Mouse (Mus musculus): ENCODE data around the gene Hoxb9. TPM values are rescaled to one million over a fixed set of nuclear protein-coding genes. Genes with fewer than 3 reads are reported as not detected.

The Hoxb9 gene
- polyA plus RNA-seq, 1 experiment, result not detected

DNA sequence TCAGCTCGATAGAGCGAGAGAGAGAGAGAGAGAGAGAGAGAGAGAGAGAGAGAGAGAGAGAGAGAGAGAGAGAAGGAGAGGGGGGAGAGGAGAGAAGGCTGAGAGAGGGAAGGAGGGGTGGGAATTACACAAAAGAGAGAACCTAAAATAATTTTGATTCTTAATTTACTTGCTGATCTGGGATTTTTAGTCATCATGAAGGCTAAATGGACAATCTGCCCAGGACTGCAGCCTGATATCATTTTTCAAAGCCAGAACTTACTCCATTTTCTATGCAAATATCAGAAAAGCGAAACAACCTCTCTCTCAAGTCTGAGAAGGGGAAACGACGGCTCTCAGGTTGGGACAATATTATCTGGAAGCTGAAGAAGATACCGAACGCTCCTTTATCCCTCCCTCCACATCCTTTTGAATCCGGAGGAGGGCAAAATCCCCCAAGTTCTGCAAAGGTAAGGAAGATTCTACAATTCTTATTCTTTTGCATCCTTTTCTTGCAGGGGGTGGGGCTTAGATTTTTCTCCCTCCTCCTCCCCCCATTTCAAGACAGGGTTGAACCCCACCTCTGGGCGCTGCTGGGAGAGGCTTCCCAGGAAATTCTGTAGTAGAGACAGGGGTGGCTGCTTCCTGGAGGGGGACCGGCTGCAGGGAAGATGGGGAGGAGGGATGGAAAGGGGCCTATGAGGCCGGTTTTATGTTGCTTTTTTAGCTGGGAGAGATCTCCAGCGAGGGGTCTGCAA lies 21.5 kb downstream of the Hoxb9 start:
- H3K79me2 ChIP-seq (ENCODE audit: control insufficient read depth, insufficient read depth), result no peaks in the 10 kb centered on the region
- H3K27me3 ChIP-seq (ENCODE audit: control insufficient read depth, insufficient read depth, insufficient read length), result peaks cover 88% of the 10 kb centered on the region
- TF ChIP-seq CTCF (IDR thresholded peaks at IDR 0.05; ENCODE audit: control insufficient read depth, insufficient read depth, insufficient read length) (no peak), USF1 (IDR thresholded peaks at IDR 0.05; ENCODE audit: low read depth) (no peak), MYOD1 (IDR thresholded peaks at IDR 0.05; ENCODE audit: control insufficient read depth, insufficient read length, low read depth) (no peak), MAX (IDR thresholded peaks at IDR 0.05) (no peak), CEBPB (IDR thresholded peaks at IDR 0.05; ENCODE audit: low read depth) (no peak), FOSL1 (IDR thresholded peaks at IDR 0.05; ENCODE audit: insufficient read depth, low read length, poor library complexity, severe bottlenecking) (no peak), MYOG (IDR thresholded peaks at IDR 0.05; ENCODE audit: control insufficient read depth, extremely low read depth, insufficient read length) (no peak)
- no peak overlapping the region for H3K4me3 ChIP-seq (ENCODE audit: insufficient read depth, poor library complexity, severe bottlenecking)
- peak overlapping the region; percentile 52 for H3ac ChIP-seq (ENCODE audit: control insufficient read depth, insufficient read length, low read depth)
- no peaks in the 10 kb centered on the region for H3K36me3 ChIP-seq (ENCODE audit: control insufficient read depth, insufficient read depth)
- no peaks in the 10 kb centered on the region for H3K79me3 ChIP-seq (ENCODE audit: low read depth)

- no peaks in the 10 kb centered on the region for H3K36me3 ChIP-seq (ENCODE audit: control insufficient read depth, insufficient read depth)
- H3K79me3 ChIP-seq (ENCODE audit: low read depth), result no peaks in the 10 kb centered on the region
- TF ChIP-seq MYOG (IDR thresholded peaks at IDR 0.05; ENCODE audit: control insufficient read depth, extremely low read depth, insufficient read length), result no peak
- TF ChIP-seq CTCF (IDR thresholded peaks at IDR 0.05; ENCODE audit: control insufficient read depth, insufficient read depth, insufficient read length), result no peak
- no peak for TF ChIP-seq FOSL1 (IDR thresholded peaks at IDR 0.05; ENCODE audit: insufficient read depth, low read length, poor library complexity, severe bottlenecking)
- TF ChIP-seq MYOD1 (IDR thresholded peaks at IDR 0.05; ENCODE audit: control insufficient read depth, insufficient read length, low read depth), result no peak
- no peak for TF ChIP-seq USF1 (IDR thresholded peaks at IDR 0.05; ENCODE audit: low read depth)
- no peak for TF ChIP-seq MAX (IDR thresholded peaks at IDR 0.05)
- TF ChIP-seq CEBPB (IDR thresholded peaks at IDR 0.05; ENCODE audit: low read depth), result no peak
- no peaks in the 10 kb centered on the region for H3K79me2 ChIP-seq (ENCODE audit: control insufficient read depth, insufficient read depth)
- no peak overlapping the region for H3K4me3 ChIP-seq (ENCODE audit: insufficient read depth, poor library complexity, severe bottlenecking)
- H3ac ChIP-seq (ENCODE audit: control insufficient read depth, insufficient read length, low read depth), result peak overlapping the region; percentile 52
- peaks cover 87% of the 10 kb centered on the region for H3K27me3 ChIP-seq (ENCODE audit: control insufficient read depth, insufficient read depth, insufficient read length)
These were observed 22.2 kb downstream of the Hoxb9 start for GRCm38 (mm10) chr11:96293302-96293921.

- Histone ChIP-seq H3K79me2 (ENCODE audit: control insufficient read depth, insufficient read depth) (no peaks in the 10 kb centered on the region), H3K27me3 (ENCODE audit: control insufficient read depth, insufficient read depth, insufficient read length) (peaks cover 87% of the 10 kb centered on the region), H3ac (ENCODE audit: control insufficient read depth, insufficient read length, low read depth) (no peak overlapping the region), H3K36me3 (ENCODE audit: control insufficient read depth, insufficient read depth) (no peaks in the 10 kb centered on the region), H3K79me3 (ENCODE audit: low read depth) (no peaks in the 10 kb centered on the region), H3K4me3 (ENCODE audit: insufficient read depth, poor library complexity, severe bottlenecking) (no peak overlapping the region)
- TF ChIP-seq CTCF (IDR thresholded peaks at IDR 0.05; ENCODE audit: control insufficient read depth, insufficient read depth, insufficient read length) (peak; percentile 70), MYOG (IDR thresholded peaks at IDR 0.05; ENCODE audit: control insufficient read depth, extremely low read depth, insufficient read length) (no peak)
These were observed 23.2 kb downstream of the Hoxb9 start for GRCm38 (mm10) chr11:96294245-96295091.

DNA sequence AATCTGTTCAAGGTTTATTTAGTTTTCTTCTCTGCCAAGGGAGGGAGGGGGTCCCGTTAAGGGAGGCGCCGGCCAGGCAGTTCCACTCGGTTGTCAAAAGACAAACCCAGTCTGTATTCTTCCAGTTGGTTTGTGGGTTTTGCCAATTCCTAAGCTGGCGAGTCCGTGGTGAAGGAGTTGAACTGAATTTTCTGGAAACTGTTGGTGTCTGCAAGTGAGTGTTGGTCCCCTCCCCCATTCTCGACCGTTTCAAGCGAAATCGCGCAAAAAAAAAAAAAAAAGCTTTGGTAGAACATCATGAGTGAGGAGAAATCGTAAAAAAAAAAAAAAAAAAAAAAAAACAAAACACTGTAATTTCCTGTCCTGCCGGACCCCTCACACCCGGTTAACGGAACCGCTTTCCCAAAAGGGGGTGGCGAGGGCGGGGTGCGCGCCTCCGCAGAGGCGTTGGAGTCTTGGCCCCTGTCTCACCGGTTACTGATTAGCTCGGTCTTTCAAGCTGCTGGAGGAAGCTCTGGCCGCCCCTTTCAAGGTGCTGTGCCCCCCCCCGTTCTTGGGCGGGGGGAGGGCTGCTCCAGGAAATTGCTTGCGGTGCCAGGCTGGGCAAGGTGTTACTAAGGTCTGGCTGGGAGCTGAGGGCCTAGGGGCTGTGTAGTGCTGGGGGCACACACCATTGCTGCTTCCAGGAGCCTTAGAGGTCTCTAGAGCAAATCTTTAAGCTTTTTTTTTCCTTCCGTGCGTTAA lies 24.0 kb downstream of the Hoxb9 start:
- Histone ChIP-seq H3ac (ENCODE audit: control insufficient read depth, insufficient read length, low read depth) (peak overlapping the region; percentile 37), H3K79me3 (ENCODE audit: low read depth) (no peaks in the 10 kb centered on the region), H3K36me3 (ENCODE audit: control insufficient read depth, insufficient read depth) (no peaks in the 10 kb centered on the region), H3K27me3 (ENCODE audit: control insufficient read depth, insufficient read depth, insufficient read length) (peaks cover 90% of the 10 kb centered on the region), H3K79me2 (ENCODE audit: control insufficient read depth, insufficient read depth) (no peaks in the 10 kb centered on the region), H3K4me3 (ENCODE audit: insufficient read depth, poor library complexity, severe bottlenecking) (no peak overlapping the region)
- no peak for TF ChIP-seq MYOG (IDR thresholded peaks at IDR 0.05; ENCODE audit: control insufficient read depth, extremely low read depth, insufficient read length)
- no peak for TF ChIP-seq MYOD1 (IDR thresholded peaks at IDR 0.05; ENCODE audit: control insufficient read depth, insufficient read length, low read depth)
- TF ChIP-seq FOSL1 (IDR thresholded peaks at IDR 0.05; ENCODE audit: insufficient read depth, low read length, poor library complexity, severe bottlenecking), result no peak
- no peak for TF ChIP-seq CTCF (IDR thresholded peaks at IDR 0.05; ENCODE audit: control insufficient read depth, insufficient read depth, insufficient read length)
- no peak for TF ChIP-seq USF1 (IDR thresholded peaks at IDR 0.05; ENCODE audit: low read depth)
- TF ChIP-seq MAX (IDR thresholded peaks at IDR 0.05), result no peak
- TF ChIP-seq CEBPB (IDR thresholded peaks at IDR 0.05; ENCODE audit: low read depth), result no peak

- H3K27me3 ChIP-seq (ENCODE audit: control insufficient read depth, insufficient read depth, insufficient read length), result peaks cover 92% of the 10 kb centered on the region
- H3K4me3 ChIP-seq (ENCODE audit: insufficient read depth, poor library complexity, severe bottlenecking), result no peak overlapping the region
- H3K79me3 ChIP-seq (ENCODE audit: low read depth), result no peaks in the 10 kb centered on the region
- H3ac ChIP-seq (ENCODE audit: control insufficient read depth, insufficient read length, low read depth), result no peak overlapping the region
- no peaks in the 10 kb centered on the region for H3K79me2 ChIP-seq (ENCODE audit: control insufficient read depth, insufficient read depth)
- H3K36me3 ChIP-seq (ENCODE audit: control insufficient read depth, insufficient read depth), result no peaks in the 10 kb centered on the region
- no peak for TF ChIP-seq CTCF (IDR thresholded peaks at IDR 0.05; ENCODE audit: control insufficient read depth, insufficient read depth, insufficient read length)
- TF ChIP-seq MYOG (IDR thresholded peaks at IDR 0.05; ENCODE audit: control insufficient read depth, extremely low read depth, insufficient read length), result no peak
- TF ChIP-seq MAX (IDR thresholded peaks at IDR 0.05), result no peak
- TF ChIP-seq FOSL1 (IDR thresholded peaks at IDR 0.05; ENCODE audit: insufficient read depth, low read length, poor library complexity, severe bottlenecking), result no peak
- TF ChIP-seq CEBPB (IDR thresholded peaks at IDR 0.05; ENCODE audit: low read depth), result no peak
- TF ChIP-seq USF1 (IDR thresholded peaks at IDR 0.05; ENCODE audit: low read depth), result no peak
- no peak for TF ChIP-seq MYOD1 (IDR thresholded peaks at IDR 0.05; ENCODE audit: control insufficient read depth, insufficient read length, low read depth)
These were observed 25.7 kb downstream of the Hoxb9 start for GRCm38 (mm10) chr11:96296997-96297396.

All from C2C12 (cell line).